Mouse (Mus musculus) heart, embryonic 12.5 days (tissue): ENCODE data around the gene Nr4a1. TPM values are rescaled to one million over a fixed set of nuclear protein-coding genes. Genes with fewer than 3 reads are reported as not detected.

Experiments
- ATAC-seq: fragments of 200-750 bp; cut with Nextera tagmentation; 2 replicates; pipeline ENCODE4 v1.8.0; 2017; ENCODE audit warnings: moderate TSS enrichment, moderate library complexity; ENCODE audit not compliant: insufficient number of reproducible peaks, low FRiP score
- H3K27ac ChIP-seq: fragments of 300-500 bp; sonication (generic); 2 replicates; pipeline ENCODE4 v1.5.1; 2016; ENCODE audit warnings: mild to moderate bottlenecking, moderate library complexity; ENCODE audit not compliant: poor library complexity, severe bottlenecking
- H3K27me3 ChIP-seq: fragments of 300-500 bp; sonication (generic); replicated peaks from 2 replicates; pipeline ENCODE4 v1.6.1; 2016; ENCODE audit warnings: mild to moderate bottlenecking, moderate library complexity
- H3K36me3 ChIP-seq: fragments of 300-500 bp; sonication (generic); 2 replicates; pipeline ENCODE4 v1.6.1; 2016; ENCODE audit warnings: mild to moderate bottlenecking, moderate library complexity
- H3K4me1 ChIP-seq: fragments of 300-500 bp; sonication (generic); replicated peaks from 2 replicates; pipeline ENCODE4 v1.6.1; 2016; ENCODE audit warnings: mild to moderate bottlenecking
- H3K4me2 ChIP-seq: fragments of 300-500 bp; sonication (generic); 2 replicates; pipeline ENCODE4 v1.6.1; 2016; ENCODE audit warnings: mild to moderate bottlenecking, moderate library complexity
- H3K4me3 ChIP-seq: fragments of 300-500 bp; sonication (generic); 2 replicates; pipeline ENCODE4 v1.5.1; 2016; ENCODE audit warnings: mild to moderate bottlenecking
- H3K9ac ChIP-seq: fragments of 300-500 bp; sonication (generic); 2 replicates; pipeline ENCODE4 v1.6.1; 2016; ENCODE audit warnings: mild to moderate bottlenecking, moderate library complexity
- H3K9me3 ChIP-seq: fragments of 300-500 bp; sonication (generic); replicated peaks from 2 replicates; pipeline ENCODE4 v1.6.1; 2016; ENCODE audit warnings: mild to moderate bottlenecking, moderate library complexity
- WGBS: fragments of 180-500 bp; shearing (Covaris S2); methylation state at CpG from one replicate; pipeline ENCODE4 v1.1.7; 2016; 5-methylcytosine and 5-hydroxymethylcytosine counted together
- polyA plus RNA-seq: library from polyadenylated mRNA; unstranded; fragments of >200 nt; fragmentation: Nextera tagmentation; extraction: Ambion mirVana; gene quantifications from 2 replicates; pipeline ENCODE4 v1.2.1, GENCODE M21; 2016

Gene Nr4a1
- polyA plus RNA-seq, 1 experiment from 2014 or later = 14.4 TPM

GRCm38 (mm10) chr15:101223596-101223995, 30.5 kb upstream of the Nr4a1 start:
- Histone ChIP-seq H3K27ac (no peak overlapping the region), H3K4me1 (peaks cover 46% of the 10 kb centered on the region)
- ATAC-seq = no peak

DNA sequence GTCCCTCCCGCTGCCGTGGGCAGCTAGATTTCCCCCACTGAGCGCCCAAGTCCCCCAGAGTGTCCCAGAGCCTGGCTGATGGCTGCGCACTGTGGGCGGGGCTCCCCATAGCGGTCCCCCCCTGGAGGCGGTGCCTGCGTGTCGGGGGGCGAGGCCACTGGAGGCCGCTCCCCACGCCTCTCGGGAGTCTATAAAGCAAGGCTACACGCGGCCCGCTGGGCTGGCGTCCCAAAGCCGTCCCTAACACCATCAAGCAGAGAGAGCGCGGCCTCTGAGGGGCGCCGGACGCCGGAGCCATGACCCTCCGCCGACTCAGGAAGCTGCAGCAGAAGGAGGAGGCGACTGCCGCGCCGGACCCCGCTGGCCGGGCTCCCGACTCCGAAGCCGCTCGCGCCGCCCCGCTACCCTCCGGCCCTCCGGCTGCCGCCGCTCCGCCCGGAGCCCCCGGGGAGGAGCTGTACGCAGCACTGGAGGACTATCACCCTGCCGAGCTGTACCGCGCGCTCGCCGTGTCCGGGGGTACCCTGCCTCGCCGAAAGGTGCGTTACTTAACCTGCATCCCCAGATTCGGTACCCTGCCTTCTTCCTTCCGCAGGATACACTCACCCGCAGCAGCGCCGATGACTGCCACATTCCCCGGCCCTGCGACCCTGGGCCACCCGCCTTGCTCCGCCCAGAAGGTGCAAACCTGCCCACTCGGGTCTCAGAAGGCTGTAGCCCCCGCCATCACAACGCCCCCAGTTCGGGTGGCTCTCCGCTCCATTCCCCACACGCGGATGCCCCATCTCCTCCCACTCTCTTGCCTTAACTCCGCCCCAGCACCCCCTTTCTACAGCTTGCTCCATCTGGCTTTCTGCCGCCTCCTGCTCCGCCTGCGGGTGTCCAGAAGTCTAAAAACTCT, 29.8 kb upstream of the Nr4a1 start, which contains the start of gene Grasp:
Gene Grasp (plus strand): TSS at position 183 of the 901 bp plus-strand sequence.
- under 1% methylated on average over 77 of the region's 77 CpGs for WGBS
- Histone ChIP-seq H3K9ac (peak within 1 kb of the TSS; percentile 87), H3K4me1 (peaks cover 50% of the 10 kb centered on the region), H3K4me2 (peak within 1 kb of the TSS; percentile 89), H3K36me3 (peaks cover 6% of the 10 kb centered on the region), H3K4me3 (peak within 1 kb of the TSS; percentile 85), H3K9me3 (no peaks in the 10 kb centered on the region), H3K27me3 (peaks cover 23% of the 10 kb centered on the region), H3K27ac (peak within 1 kb of the TSS; percentile 72)
- ATAC-seq = peak; percentile 88

More at GRCm38 (mm10) chr15:101223596-101223995, 30.5 kb upstream of the Nr4a1 start:
- H3K9me3 ChIP-seq = no peaks in the 10 kb centered on the region
- peaks cover 23% of the 10 kb centered on the region for H3K27me3 ChIP-seq
- 5% methylated on average over 5 of the region's 5 CpGs for WGBS
- H3K4me3 ChIP-seq = peak overlapping the region; percentile 85
- H3K9ac ChIP-seq = peak overlapping the region; percentile 87; the same call in 1 of the 2 replicates
- H3K4me2 ChIP-seq = peak overlapping the region; percentile 89
- H3K36me3 ChIP-seq = no peaks in the 10 kb centered on the region

GRCm38 (mm10) chr15:101224977-101225376, 29.1 kb upstream of the Nr4a1 start:
- peaks cover 23% of the 10 kb centered on the region for H3K27me3 ChIP-seq
- H3K4me2 ChIP-seq = peak overlapping the region; percentile 89
- H3K4me3 ChIP-seq = peak overlapping the region; percentile 85
- no peak for ATAC-seq
- peak overlapping the region; percentile 87 for H3K9ac ChIP-seq
- 7% methylated on average over 14 of the region's 14 CpGs for WGBS
- H3K9me3 ChIP-seq = no peaks in the 10 kb centered on the region
- H3K4me1 ChIP-seq = peaks cover 50% of the 10 kb centered on the region
- H3K27ac ChIP-seq = peak overlapping the region; percentile 72
- peaks cover 11% of the 10 kb centered on the region for H3K36me3 ChIP-seq

DNA sequence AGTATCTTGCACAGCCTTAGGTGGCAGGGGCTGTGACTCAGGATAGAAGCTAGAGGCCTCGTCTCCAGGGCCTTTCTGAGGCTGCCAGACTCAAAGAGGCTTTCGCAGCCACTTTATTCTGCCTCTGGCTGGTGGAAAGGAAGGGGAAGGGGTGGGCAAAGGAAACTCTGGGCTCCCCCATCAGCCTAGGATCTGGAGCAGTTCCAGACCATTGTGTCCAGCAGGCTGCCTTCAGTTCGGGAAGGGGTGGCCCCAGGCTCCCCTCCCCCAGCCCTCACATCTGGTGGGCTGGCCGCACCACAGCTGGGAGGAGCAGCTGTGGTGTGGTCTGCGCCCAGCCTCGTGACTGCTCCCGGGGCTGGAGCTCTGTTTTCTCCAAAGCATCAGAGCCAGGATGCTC, 26.1 kb upstream of the Nr4a1 start:
- no peak overlapping the region; the same call in 1 of the 2 replicates for H3K4me3 ChIP-seq
- peaks cover 41% of the 10 kb centered on the region for H3K36me3 ChIP-seq
- peaks cover 28% of the 10 kb centered on the region for H3K27me3 ChIP-seq
- H3K9me3 ChIP-seq = no peaks in the 10 kb centered on the region
- H3K9ac ChIP-seq = peak overlapping the region; percentile 25; the same call in 1 of the 2 replicates
- H3K27ac ChIP-seq = peak overlapping the region; percentile 75
- 21% methylated on average over 7 of the region's 7 CpGs for WGBS
- H3K4me1 ChIP-seq = peaks cover 46% of the 10 kb centered on the region
- peak; percentile 80 for ATAC-seq
- peak overlapping the region; percentile 39; the same call in 1 of the 2 replicates for H3K4me2 ChIP-seq

DNA sequence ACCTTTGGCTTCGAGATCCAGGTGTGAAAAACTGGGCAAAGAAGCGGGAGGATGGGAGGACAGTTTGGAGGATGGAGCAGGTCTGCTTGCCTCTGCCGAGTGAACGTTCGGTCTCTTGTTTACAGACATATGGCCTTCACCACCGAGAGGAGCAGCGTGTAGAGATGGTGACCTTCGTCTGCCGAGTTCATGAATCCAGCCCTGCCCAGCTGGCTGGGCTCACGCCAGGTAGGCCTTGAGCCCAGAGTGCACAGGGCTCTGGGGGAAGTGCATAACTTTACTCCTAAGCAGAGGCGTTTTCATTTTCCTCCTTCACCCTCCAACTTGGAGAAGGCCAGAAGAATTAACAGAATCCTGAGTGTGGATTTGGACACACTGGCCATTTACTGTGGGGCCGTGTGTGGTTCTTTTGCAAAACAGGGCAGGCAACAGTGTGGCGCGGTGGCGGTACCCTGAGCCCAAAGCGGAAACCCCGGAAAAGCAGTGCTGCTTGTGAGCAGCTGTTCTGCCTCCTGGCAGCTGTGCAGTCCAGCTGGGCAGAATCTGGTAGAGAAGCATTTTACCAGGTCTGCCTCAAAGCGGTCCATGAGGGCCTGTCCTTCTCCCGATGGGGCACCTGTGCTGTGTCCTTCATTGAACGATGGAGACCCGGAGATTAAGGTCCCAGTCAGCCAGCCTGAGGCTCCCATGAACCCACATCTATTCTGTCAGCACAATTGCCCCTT, 25.0 kb upstream of the Nr4a1 start:
- Histone ChIP-seq H3K9me3 (no peaks in the 10 kb centered on the region), H3K36me3 (peaks cover 42% of the 10 kb centered on the region), H3K4me3 (no peak overlapping the region), H3K9ac (0 out of 2 replicates have a peak overlapping the region, but pooled peaks have one; percentile 15), H3K4me2 (no peak overlapping the region), H3K27me3 (peaks cover 19% of the 10 kb centered on the region), H3K4me1 (peaks cover 45% of the 10 kb centered on the region), H3K27ac (no peak overlapping the region)
- no peak for ATAC-seq
- 85% methylated on average over 21 of the region's 21 CpGs for WGBS

DNA sequence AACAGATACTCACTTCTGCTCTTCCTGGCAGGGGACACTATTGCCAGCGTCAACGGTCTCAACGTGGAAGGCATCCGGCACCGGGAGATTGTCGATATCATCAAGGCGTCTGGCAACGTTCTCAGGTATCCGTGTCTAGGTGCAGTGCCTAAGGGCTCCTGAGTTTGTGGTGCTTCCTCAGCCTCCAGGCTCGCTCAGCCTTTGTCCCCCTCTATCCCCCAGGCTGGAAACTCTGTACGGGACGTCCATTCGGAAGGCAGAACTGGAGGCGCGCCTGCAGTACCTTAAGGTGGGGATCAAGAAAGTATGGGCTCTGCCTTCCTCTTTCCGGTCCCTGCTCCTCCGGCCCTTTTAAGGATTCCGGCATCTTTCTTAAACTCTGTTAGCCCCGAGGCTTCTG, 23.6 kb upstream of the Nr4a1 start:
- Histone ChIP-seq H3K27ac (no peak overlapping the region), H3K36me3 (peaks cover 42% of the 10 kb centered on the region), H3K4me2 (no peak overlapping the region), H3K4me1 (peaks cover 50% of the 10 kb centered on the region), H3K9me3 (no peaks in the 10 kb centered on the region), H3K9ac (no peak overlapping the region), H3K27me3 (peaks cover 15% of the 10 kb centered on the region), H3K4me3 (no peak overlapping the region)
- 91% methylated on average over 19 of the region's 19 CpGs for WGBS
- ATAC-seq = no peak

DNA sequence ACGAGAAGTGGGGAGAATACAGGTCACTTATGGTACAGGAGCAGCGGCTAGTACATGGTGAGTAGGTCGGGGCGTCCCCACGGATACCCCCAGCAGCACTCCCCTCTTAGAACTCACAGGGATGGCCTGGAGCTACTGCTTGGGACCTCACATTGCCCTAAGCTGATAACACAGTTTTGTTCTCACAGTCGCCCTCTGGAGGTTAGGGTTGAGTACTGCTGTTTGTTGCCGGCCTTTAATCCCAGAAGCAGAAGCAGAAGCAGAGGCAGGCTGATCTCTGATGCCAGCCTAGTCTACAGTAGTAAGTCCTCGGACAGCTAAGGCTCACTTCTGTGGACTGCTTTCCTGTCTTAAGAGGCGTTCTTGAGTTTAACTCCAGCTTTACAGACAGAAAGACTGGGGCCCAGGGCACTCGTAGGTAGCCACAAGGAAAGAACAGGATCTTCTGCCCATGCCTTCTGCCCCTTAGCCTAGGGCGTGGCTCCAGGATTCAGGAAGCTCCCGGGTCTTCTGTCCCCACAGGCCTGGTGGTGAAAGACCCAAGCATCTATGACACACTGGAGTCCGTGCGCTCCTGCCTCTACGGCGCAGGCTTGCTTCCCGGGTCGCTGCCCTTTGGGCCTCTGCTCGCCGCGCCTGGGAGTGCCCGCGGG, 22.9 kb upstream of the Nr4a1 start:
- H3K27me3 ChIP-seq = peaks cover 11% of the 10 kb centered on the region; the same call in 1 of the 2 replicates
- peak overlapping the region; percentile 43 for H3K4me3 ChIP-seq
- peak overlapping the region; percentile 63 for H3K4me2 ChIP-seq
- 71% methylated on average over 23 of the region's 23 CpGs for WGBS
- peak overlapping the region; percentile 65 for H3K9ac ChIP-seq
- ATAC-seq = no peak
- peaks cover 52% of the 10 kb centered on the region for H3K4me1 ChIP-seq
- no peak overlapping the region for H3K27ac ChIP-seq
- peaks cover 42% of the 10 kb centered on the region for H3K36me3 ChIP-seq
- H3K9me3 ChIP-seq = no peaks in the 10 kb centered on the region

GRCm38 (mm10) chr15:101231648-101232180, 22.4 kb upstream of the Nr4a1 start:
- H3K4me2 ChIP-seq = peak overlapping the region; percentile 63
- no peak for ATAC-seq
- peaks cover 11% of the 10 kb centered on the region; the same call in 1 of the 2 replicates for H3K27me3 ChIP-seq
- H3K4me1 ChIP-seq = peaks cover 52% of the 10 kb centered on the region
- H3K9ac ChIP-seq = peak overlapping the region; percentile 65
- peaks cover 42% of the 10 kb centered on the region for H3K36me3 ChIP-seq
- WGBS = 51% methylated on average over 56 of the region's 56 CpGs
- H3K4me3 ChIP-seq = peak overlapping the region; percentile 43
- no peak overlapping the region for H3K27ac ChIP-seq
- H3K9me3 ChIP-seq = no peaks in the 10 kb centered on the region

- ATAC-seq = no peak
- Histone ChIP-seq H3K27me3 (peaks cover 11% of the 10 kb centered on the region; the same call in 1 of the 2 replicates), H3K4me3 (no peak overlapping the region), H3K27ac (no peak overlapping the region), H3K4me1 (peaks cover 43% of the 10 kb centered on the region), H3K9me3 (no peaks in the 10 kb centered on the region), H3K36me3 (peaks cover 42% of the 10 kb centered on the region), H3K4me2 (no peak overlapping the region), H3K9ac (0 out of 2 replicates have a peak overlapping the region, but pooled peaks have one; percentile 17)
- WGBS = 71% methylated on average over 4 of the region's 4 CpGs
Measured at GRCm38 (mm10) chr15:101232607-101233006, 21.5 kb upstream of the Nr4a1 start.

- 79% methylated on average over 3 of the region's 3 CpGs for WGBS
- H3K9ac ChIP-seq = no peak overlapping the region
- peaks cover 42% of the 10 kb centered on the region for H3K36me3 ChIP-seq
- H3K27me3 ChIP-seq = peaks cover 11% of the 10 kb centered on the region; the same call in 1 of the 2 replicates
- no peak for ATAC-seq
- H3K27ac ChIP-seq = no peak overlapping the region
- peaks cover 37% of the 10 kb centered on the region for H3K4me1 ChIP-seq
- no peaks in the 10 kb centered on the region for H3K9me3 ChIP-seq
- no peak overlapping the region for H3K4me2 ChIP-seq
- no peak overlapping the region for H3K4me3 ChIP-seq
Measured at GRCm38 (mm10) chr15:101233183-101233582, 20.9 kb upstream of the Nr4a1 start.
